Mouse (Mus musculus): Measurements from ENCODE around the gene Capn5.

Gene Capn5

DNA sequence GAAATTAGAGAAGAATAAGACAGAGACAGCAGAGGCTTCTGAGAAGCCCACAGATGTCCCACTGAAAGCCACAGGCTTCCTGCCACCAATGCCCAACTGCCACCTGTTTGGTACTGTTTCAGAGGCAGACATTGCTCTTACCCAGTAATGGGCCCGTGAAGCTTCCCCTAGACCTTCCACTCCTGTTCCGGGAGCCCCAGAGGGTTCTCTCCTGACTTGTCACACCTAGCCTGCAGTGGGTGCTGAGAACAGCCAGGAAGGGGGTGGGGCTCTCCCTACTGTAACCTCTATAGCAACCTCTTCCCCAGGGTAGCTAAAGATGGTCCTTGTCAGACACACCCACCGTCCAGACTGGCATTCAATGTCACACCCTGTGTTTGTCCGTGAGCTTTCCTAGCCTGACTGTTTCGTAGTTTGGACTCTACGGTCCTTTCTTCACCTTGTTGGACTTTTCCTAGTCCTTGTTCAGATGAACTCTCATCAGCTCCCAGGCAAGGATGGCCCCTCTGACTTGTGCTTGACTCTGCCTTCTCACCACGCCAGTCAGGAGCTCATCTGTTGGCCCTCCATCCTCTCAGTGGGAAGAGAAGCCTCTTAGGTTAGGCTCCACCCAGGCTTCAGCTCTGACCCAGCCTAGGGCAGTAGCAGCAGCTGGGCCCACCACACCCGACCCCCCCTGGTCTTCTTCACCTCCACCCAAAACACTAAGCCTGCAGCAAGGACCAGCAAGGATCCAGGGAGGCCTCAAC lies 1.6 kb downstream of the Capn5 start:
- no peak for DNase-seq (ENCODE audit: low spot score in 2 of 2)

GRCm38 (mm10) chr7:98174883-98175755 lies 3.0 kb downstream of the Capn5 start:
- DNase-seq (ENCODE audit: low spot score in 2 of 2), result peak; percentile 50 to 53

- DNase-seq (ENCODE audit: low spot score in 2 of 2), result no peak
These were observed 4.7 kb downstream of the Capn5 start for GRCm38 (mm10) chr7:98173408-98173807.

GRCm38 (mm10) chr7:98172661-98173060 lies 5.4 kb downstream of the Capn5 start:
- no peak for DNase-seq (ENCODE audit: low spot score in 2 of 2)

- peak; percentile 50 to 58 for DNase-seq (ENCODE audit: low spot score in 2 of 2)
These were observed 6.7 kb downstream of the Capn5 start for GRCm38 (mm10) chr7:98171141-98172073.

DNA sequence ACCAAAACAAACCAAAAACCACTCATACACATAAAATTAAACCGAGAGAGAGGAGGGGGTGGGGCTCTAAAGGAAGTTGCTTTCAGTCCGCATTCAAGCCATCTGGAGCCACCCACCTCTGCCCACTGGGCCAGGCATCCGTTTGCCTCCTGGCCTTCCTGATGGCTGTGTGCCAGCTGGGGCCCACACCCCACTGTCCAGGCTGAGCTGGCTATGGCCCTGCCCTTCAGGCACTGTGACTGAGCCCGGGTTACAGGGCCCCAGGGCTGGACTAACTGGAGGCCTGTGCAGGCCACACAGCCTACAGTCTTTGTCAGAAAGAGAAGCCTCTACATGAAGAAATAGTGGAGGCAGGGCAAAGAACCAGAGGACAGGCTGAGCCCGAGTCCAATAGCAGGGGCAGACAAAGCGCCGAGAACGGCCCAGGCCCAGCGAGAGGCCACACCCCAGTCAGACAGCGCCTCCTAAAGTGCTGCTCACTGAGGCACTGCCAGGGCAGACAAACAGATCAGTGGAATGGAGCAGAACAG lies 13.0 kb downstream of the Capn5 start:
- peak in 1 of 2 experiments; percentile 45 for DNase-seq (ENCODE audit: low spot score in 2 of 2)

- no peak for DNase-seq (ENCODE audit: low spot score in 2 of 2)
These were observed 13.6 kb downstream of the Capn5 start for GRCm38 (mm10) chr7:98164382-98164998.

GRCm38 (mm10) chr7:98163700-98164099 lies 14.4 kb downstream of the Capn5 start:
- DNase-seq (ENCODE audit: low spot score in 2 of 2), result no peak

DNA sequence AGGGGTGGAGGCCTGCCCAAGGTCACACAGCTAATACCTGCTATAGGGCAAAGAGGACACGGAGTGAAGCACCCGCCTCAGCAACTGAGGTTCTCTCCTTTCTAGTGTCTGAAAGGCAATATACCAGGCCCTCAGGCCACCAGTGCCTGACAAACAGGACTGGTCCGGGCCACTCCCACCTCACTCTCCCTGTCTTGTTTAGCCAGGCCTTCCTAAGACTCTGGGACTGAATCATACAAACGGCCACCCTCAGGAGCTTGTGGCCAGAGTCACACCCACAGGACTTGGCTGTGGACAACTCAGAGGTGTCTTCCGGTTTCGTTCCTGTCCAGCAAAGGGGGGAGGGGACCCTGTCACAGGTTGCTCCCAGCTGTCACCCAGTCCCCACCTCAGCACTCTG lies 15.8 kb downstream of the Capn5 start:
- no peak for DNase-seq (ENCODE audit: low spot score in 2 of 2)

DNA sequence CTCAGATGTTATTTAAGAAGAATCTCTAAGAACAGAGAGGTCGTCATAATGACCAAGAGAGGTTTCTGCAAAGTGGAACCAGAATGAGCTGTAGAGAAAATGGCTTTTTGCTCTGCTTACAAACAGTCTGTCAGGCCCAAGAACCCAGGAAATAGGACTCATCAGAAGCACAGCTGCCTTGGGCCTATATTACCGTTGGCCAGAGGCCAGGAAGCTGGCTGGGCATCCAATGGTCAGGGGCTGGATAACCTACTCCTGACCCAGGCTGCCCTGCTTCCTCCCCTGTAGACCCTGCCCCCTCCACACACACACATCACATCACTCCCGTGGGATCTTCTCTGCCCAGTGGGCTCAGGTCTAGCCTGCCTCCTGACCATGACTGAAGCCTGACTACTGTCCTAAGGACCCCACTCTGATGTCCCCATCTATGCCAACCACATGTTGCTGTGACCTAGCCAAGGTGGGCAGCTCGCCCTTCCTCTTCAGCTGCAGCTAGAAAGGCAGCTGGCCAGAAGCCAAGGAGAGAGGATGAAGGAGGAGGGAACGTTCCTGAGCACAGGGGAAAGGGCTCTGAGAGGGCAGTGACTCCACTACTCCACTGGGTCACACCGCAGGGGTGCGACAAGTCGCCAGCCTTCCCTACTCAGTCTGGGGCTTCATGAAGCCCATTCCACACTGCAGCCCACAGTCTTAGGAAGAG lies 17.9 kb downstream of the Capn5 start:
- DNase-seq (ENCODE audit: low spot score in 2 of 2), result no peak

GRCm38 (mm10) chr7:98158481-98158880 lies 19.6 kb downstream of the Capn5 start:
- no peak for DNase-seq (ENCODE audit: low spot score in 2 of 2)

- DNase-seq (ENCODE audit: low spot score in 2 of 2), result no peak
These were observed 20.3 kb downstream of the Capn5 start for GRCm38 (mm10) chr7:98157636-98158332.

DNA sequence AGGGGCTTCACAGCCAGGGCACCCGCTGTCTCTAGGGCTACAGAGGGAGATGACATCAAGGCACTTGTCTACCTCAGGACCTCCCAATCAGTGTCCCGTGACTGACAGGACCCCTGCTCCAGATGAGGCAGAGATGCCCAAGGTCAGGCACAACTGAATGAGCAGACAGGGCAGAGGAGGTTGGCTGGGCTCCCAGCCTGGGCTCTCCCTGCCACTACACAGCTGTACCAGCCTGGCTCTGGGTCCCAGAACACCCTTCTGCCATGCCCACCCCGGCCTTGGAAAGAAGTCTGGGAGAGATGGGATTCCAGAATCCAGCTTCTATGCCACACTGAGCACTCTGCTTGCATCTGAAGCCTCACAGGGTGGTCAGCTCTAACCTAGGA lies 21.8 kb downstream of the Capn5 start:
- no peak for DNase-seq (ENCODE audit: low spot score in 2 of 2)

DNA sequence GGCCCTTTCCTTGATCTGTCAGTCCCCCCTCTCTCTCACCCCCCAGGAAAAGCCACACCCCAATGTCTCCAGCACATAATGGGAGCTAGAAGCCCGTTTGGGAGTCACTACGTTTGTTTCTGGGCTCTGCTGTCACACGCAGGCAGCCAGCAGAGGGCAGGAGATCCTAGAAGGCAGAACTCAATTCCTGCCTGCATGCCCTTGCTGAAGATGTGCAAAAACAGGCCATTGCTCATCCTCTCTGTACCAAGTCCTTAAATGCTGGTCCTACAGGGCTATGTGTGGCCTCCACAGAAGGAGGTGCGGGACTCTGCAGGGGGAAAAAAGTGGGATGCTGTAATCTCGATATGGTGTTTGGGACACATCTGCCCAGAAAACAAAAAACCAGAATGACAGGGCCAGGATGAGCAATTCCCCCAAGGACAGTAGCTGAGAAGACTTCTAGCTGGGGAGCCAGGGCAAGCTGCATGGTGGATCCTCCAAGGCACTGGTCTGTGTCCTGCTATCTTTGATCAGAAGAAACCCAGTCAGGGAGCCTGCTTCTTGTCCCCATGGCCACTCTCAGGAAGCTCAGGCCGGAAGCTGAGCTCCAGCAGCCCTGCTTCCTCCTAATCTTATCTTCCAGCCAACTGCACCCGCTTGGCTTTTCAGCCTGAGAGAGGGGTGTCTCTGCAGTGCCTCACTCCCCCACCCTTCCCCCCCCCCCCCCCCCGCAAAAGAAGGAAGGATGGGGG lies 22.4 kb downstream of the Capn5 start:
- peak; percentile 45 to 58 for DNase-seq (ENCODE audit: low spot score in 2 of 2)

GRCm38 (mm10) chr7:98153892-98154291 lies 24.2 kb downstream of the Capn5 start:
- no peak for DNase-seq (ENCODE audit: low spot score in 2 of 2)

GRCm38 (mm10) chr7:98153345-98153744 lies 24.7 kb downstream of the Capn5 start:
- no peak for DNase-seq (ENCODE audit: low spot score in 2 of 2)

DNA sequence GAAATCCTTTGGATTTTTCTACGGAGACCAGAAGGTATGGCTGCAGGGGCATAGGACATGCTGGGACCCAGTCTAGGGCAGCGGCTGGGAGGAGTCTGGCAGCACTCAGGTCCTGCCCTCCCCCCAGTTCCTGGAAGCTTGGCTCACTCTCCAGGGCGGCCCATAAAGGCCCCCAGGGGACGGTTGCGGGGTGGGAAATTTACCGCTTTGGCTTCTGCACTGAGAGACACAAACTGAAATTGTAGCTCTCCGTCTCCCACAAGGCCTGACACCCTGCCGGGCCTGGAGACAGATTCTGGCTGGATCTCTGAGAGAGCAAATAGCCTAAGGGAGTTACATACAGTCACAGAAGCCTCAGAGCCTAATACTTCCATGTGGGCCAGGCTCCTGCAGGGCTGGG lies 25.7 kb downstream of the Capn5 start:
- DNase-seq (ENCODE audit: low spot score in 2 of 2), result no peak

DNA sequence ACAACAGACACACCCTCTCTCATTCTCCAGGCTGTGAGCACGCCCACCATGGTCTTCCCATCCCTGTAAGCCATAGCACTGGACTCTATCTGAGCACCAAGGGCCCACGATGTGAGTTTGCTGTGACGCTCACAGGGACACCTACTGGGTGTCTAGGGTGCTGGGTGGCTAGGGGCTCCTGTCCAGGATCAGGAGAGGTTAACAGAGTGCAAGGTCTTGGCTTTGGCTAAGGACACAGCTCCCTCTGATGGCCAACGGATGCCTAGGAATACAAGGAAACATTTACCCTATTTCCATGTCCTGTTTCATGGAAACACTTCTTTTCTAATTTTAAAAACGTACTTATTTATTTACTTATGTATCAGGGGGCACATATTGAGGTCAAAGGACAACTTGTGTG lies 27.5 kb downstream of the Capn5 start:
- DNase-seq (ENCODE audit: low spot score in 2 of 2), result no peak

GRCm38 (mm10) chr7:98149802-98150201 lies 28.3 kb downstream of the Capn5 start:
- no peak for DNase-seq (ENCODE audit: low spot score in 2 of 2)
